Mouse (Mus musculus) fat pad, adult 2 months (tissue): Measurements from ENCODE around the gene Asic3.

Source experiments
- DNase-seq: peaks from one replicate; pipeline ENCODE4 v3.0.0-alpha.2; 2011; ENCODE audit warnings: low read depth, low spot score; ENCODE audit errors: extremely low read depth

Asic3 gene

DNA sequence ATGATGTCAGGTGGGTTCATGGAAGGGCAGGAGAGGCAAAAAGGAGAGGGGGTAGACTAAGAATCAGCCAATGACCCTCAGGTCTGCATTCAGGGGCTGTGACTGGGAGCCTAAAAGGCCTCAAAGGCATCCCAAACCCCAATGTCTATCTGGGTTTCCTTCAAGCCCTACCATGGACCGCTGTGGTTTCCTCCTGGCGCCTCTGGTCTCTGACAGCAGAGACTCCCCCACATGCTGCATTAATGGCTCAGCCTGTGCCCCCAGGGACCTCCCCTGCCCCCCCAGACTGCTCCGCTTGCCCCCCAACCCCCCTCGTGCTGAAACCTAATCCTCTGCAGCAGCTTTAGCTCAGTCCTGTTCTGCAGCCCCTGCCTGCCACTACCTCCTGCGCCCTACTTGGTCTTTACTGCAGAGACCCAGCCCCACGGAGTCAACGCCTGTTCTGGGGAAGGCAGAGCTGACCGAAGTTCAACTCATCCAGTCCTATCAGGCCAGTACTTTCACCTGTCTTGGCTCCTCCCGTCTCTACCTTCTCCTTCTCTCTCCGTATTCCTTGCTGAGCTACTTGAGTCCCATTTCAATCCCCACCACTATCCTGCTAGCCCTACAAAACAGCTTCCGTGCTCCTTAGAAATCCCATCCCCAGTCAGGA, at the start of gene Asic3:
Asic3 (plus strand) TSS at position 351 of the 652 bp plus-strand sequence.
- DNase-seq, result no peak

DNA sequence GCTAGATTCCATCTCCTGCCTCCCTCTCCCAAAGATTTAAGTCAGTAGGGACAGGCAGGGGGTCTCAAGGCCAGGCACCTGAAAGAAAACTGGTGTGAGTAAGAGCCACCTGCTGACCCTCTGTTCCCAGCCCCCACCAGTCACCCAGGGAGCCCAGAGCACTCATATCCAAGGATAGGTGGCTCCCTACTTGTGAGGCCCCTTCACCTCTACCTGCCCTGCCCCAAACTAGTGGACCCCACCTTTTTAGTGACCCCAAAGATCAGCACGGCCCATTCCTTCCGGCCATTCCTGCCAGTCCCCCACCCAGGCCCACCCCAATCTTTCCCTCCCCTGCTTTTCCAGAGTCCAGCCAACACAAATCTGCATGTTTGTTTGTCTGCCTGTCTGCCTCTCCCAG, 49.7 kb upstream of the Asic3 start:
- no peak for DNase-seq

DNA sequence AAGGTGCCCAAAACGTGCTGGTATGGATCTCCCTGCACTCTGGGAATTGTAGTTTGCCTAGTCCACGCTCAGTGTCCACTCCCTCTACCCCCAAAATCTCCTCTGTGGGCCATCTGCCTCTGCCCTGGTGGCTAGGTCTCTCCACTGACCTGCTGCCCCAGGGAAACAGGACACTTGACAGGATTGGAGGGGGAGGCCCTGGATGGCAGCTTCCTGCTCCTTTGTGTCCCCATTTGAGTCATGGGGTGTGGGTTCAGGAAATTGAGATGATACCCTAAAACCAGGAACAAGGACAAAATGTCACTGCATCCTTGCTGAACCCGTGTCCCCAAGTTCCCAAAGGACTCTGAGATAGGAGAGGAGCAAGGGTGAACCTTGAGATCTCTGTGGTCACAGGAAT, 49.1 kb upstream of the Asic3 start:
- no peak for DNase-seq

DNA sequence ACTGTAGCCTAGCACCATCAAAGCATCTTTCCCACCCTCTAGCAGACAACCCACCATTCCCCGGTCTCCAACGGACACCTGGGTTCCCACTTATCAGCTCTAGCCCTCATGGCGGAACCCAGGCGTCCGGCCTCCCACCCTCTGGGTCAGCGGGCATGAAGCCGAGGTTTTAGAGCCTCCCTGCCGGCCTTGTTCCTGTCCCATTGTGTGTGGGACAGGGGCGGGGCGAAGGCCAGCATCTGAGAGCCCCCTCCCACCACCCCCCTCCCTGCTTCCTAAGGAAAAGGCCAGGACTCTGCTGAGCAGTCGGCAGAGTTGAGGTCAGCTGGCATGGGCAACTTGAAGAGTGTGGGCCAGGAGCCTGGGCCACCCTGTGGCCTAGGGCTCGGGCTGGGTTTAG, 48.7 kb upstream of the Asic3 start, which contains the start of gene Nos3:
Nos3 (plus strand) TSS at position 303 of the 400 bp plus-strand sequence.
- no peak for DNase-seq

DNA sequence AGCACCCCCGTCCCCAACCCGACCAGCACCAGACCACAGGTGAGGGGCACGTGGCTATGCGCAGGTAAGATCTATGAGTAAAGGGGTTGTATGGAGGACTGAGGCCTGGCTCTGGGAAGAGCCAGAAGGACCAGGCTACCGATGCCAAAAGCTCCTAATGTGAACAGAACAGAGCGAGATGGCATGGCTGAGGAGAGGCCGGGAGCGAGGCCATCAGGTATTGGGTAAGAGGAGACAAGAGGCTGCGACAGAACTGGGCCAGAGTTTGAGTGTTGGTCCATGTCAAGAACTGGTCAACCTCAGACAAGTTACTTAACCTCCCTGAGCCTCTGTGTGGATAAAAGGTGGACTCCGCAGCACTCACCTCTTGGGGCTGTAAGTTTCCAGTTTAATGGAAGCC, 48.2 kb upstream of the Asic3 start:
- DNase-seq, result no peak

DNA sequence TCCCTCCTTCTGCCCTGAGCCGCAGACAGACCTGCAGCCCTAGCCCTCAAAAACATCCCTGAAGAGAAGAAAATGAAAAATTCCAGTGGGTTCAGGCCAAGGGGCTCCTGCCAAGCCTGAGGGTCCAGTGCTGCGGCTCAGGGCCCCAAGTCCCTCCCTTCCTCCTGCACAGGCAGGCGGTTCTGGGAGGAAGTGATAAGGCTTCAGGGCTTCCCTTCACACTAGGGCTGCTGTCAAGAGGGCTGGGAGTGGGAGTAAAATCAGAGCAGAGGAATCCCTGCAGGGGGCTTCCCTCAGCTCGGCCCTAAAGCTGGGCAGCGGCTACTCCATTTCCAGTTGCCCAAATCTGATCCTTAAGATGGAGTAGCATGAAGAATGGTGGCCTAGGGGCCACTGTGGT, 47.7 kb upstream of the Asic3 start:
- DNase-seq, result no peak

DNA sequence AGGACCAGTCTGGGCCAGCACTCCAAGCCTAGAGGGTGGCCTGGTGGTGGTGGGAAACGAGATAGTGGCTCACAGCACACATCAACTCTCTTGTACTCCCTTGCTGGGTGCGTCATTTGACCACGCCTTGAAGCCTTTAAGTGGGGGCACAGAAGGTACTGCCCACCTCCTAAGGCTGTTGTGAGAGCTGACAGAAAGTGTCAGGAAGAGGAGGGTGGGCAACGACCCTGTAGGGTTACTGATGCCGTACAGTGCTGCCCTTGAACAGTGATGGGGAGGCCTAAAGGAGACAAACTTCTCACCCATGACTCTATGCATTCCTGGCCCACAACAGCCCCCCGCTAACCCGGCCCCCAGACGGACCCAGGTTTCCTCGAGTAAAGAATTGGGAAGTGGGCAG, 46.8 kb upstream of the Asic3 start:
- no peak for DNase-seq

DNA sequence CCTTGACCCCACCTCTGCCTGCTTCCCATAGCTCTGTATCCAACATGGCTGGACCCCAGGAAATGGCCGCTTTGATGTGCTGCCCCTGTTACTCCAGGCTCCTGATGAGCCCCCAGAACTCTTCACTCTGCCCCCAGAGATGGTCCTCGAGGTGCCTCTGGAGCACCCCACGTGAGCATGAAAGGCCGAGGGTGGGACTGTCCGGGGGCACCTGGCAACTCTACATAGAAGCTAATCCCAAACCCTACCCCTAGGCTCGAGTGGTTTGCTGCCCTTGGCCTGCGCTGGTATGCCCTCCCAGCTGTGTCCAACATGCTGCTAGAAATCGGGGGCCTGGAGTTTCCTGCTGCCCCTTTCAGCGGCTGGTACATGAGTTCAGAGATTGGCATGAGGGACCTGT, 43.4 kb upstream of the Asic3 start:
- no peak for DNase-seq

DNA sequence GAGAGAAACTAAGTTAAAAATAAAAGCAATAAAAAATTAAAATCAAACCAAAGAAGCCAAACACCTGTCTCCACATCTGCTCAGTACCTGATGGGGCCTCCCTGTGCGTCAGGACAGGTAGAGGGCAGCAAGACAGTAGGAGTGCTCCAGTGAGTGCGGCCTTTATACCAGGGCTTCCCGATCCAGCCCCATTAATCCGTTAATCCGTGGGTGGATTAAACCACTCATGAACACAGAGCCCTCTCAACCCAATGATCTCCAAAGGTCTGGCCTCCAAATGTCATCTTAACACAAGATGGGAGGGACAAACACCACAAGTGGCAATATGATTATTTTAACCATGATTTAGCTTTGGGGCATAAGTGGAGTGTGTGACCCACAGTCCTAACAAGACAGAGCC, 39.4 kb upstream of the Asic3 start:
- DNase-seq, result no peak

DNA sequence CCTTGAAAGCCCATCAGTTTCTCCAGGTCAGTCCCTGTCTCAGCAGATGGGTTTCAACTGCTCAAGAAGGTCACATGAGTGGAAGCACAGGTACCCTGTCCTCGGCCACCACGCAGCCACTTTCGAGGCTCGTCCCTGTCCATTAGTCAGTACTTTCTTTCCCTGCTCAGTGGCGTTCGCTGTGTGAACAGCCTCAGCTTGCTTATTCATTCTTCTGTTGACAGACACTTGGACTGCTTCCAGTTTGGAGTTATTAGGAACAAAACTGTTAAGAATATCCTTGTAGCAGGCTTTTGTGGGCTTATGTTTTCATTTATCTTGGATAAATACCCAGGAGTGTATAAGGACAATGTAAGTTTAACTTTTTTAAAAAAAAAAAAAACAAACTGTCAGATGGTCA, 39.0 kb upstream of the Asic3 start:
- no peak for DNase-seq

DNA sequence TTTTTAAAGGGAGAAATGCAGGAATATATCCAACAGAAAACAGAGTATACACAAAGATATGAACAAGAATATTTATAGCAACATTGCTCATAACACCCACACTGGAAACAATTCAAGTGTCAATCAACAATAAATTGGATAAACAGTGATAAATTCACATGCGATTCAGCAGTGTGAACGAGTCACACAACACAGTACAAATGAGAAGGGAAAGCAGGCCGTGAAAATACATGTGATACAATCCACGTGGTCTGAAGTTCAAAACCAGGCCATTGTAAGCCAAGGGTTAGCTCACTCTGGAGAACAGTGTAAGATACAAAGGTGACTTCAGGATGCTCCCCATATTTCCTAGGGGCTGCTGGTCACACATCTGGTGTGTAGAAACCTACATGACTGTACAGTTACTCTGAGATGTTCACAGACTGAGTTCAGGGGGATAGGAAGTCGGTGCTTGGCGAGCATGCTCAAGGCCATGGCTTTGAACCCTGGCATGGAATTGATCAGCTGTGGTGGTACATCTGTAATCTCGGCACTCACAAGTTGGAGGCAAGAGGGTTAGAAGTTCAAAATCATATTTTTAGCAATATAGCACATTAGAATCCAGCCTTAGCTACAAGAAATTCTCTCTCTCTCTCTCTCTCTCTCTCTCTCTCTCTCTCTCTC, 38.4 kb upstream of the Asic3 start:
- no peak for DNase-seq

DNA sequence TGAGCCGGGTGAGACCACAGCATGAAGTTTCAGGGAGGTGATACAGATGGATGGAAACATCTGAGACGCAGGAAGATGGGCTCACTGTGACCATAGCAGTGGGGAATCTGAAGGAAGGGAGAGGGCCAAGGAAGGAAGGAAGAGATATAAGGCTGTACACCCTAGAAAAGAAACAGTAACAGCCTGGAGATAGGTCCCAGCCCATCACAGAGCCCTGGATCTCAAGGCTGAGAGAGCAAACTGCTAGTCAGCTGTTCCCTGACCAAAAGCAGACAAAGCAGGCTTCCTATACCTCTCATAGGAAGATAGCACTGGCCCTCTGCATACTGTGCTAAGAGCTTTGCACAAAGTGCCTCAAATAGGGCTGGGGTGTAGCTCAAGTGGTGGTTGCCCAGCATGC, 34.5 kb upstream of the Asic3 start:
- DNase-seq, result no peak

DNA sequence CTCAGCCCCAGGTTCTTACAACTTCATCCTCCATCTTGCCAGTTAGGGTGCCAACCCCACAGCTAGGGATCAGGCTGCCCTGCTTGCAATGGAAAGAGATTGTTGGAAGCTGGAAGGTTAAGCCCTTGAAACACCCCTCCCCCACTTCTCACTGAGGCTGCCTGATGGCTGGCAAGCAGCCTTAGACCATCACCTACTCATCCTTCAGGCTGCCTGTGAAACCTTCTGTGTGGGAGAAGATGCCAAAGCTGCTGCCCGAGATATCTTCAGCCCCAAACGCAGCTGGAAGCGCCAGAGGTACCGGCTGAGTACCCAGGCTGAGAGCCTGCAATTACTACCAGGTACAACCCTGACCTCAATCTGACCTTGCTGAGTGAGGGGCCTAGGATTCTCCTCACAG, 33.7 kb upstream of the Asic3 start:
- no peak for DNase-seq

DNA sequence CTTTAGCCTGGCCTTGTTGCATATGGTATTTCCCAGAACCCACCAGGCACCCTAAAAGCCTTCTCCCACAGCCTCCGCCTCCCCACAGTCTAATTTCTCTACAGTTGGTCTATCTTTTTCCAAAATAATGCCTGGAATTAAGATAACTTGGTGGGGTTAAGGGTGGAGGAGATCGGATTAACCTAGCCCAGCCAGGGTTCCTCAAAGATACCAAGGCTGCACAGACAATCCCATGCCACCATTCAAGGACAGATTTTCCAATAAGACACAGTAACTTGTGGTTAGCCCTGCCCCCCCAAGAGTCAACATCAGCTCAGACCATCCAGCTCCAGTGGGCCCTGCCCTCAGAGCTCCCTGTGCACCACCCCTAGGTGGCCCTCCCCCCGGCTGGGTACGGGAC, 32.7 kb upstream of the Asic3 start:
- DNase-seq, result no peak

DNA sequence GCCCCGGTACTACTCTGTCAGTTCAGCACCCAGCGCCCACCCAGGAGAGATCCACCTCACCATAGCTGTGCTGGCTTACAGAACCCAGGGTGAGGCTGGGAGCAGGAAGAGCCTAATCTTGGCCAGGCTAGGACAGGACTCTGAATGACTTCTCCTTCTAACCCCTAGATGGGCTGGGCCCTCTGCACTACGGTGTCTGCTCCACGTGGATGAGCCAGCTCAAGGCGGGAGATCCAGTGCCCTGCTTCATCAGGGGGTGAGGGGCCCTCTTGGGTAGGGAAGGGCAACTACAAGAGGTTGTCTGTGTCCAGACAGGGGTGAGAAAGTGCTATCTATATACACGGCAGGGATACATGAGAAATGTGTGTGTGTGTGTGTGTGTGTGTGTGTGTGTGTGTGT, 31.7 kb upstream of the Asic3 start:
- DNase-seq, result no peak

DNA sequence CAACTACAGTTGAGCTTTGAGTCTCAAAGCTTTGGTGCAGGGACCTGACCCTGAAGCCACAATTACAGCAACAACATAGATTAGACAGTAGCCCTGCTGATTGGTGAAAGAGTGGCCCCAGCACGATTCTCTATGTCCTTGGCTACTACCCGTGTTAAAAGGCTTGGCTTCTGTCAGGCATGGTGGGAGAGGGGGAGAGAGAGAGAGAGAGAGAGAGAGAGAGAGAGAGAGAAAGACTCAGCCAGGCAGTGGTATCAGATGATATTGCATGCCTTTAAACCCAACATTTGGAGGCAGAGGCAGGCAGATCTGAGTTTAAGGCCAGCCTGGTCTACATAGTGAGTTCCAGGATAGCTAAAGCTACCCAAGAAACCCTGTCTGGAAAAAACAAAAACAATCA, 31.2 kb upstream of the Asic3 start:
- no peak for DNase-seq

DNA sequence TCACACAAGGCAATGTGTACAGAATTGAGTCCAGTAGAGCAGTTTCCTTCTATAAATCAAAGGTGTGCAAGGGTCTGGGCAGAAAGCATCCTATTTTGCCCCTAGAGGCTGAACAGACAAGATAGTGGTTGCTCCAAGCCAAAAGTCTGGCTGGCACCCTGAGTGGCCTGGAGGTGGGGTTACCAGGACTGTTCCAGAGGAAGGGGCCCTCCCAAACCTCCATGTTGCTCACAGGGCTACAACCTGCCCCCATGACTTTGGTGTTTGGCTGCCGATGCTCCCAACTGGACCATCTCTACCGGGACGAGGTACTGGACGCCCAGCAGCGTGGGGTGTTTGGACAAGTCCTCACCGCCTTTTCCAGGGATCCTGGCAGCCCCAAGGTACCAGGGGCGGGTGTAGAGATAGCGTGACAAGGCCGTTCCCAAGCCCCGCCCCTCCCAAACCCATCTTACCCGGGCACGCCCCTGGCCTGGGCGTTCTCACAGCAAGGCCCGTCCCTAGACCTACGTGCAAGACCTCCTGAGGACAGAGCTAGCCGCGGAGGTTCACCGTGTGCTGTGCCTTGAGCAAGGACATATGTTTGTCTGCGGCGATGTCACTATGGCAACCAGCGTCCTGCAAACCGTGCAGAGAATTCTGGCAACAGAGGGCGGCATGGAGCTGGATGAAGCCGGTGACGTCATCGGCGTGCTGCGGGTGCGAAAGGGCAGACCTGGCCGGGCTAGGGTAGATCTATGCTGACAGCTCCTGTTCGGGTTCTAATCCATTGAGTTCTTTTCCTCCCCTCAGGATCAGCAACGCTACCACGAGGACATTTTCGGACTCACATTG, 29.9 kb upstream of the Asic3 start:
- DNase-seq, result peak; percentile 55

DNA sequence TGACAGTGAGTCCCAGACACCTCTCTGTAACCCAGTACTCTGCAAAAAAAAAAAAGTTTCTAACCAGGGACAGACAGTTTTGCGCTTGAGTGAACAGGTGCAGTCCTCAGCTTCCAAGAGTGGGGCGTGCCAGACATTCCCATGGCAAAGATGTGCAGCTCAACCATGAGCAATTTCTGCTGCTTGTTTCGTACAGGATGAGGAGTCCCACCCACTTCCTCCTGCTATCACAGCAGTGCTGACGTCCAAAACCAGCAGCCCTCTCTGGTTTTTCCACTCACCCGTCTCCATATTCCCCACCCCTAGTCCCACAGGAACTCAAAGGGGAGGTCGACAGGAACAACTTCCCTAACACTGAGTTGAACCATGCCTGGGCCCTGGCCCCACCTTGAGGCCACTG, 28.8 kb upstream of the Asic3 start:
- DNase-seq, result no peak

DNA sequence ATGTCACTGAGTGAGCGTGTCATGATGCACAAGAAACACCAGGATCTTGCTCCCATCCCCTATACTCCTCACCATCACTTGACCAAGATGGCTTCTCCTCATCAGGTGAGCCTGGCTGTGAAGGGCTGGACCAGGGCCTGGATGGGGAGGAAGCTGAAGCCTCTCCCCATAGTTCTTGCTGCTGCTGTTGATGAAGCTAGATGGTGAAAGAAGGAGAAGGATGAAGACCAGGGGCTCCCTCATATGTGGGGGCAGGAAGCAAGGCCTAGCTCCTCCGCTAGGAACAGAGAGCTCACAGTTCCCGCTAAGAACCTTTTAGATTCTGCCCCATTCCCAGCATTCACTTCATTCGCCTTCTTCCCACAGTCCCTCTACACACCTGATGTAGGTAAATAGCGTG, 27.8 kb upstream of the Asic3 start:
- no peak for DNase-seq

DNA sequence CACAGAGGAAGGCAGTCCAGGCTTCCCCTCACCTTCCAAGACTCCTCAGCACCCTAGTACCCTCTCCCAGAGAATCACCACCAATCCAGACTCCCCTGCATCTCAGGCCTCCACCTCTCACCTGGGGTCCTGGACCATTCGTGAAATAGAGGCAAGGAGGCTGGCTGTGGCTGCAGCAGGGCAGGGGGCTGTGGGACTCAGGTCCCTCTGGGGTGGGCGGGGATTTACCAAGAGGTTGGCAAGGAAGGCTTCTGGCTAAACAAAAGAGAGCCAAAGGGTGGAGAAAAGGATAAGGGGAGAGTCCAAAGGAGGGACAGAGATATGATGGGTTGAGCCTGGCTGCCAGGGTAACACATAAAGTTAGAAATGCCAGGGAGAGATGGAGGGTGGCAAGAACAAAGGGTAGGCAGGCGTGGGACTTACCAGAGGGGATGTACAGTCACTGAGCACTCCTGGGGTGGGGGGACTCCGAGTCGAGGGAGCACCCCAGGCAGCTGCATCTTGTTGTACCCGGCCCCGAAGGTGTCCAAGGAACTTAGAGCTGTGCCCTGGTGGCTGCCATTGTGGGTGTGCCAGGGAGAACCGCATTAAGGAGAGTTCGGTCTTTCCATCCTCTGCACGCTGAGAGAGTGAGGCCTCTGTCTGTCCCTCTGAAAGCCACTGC, 27.2 kb upstream of the Asic3 start:
- no peak for DNase-seq
